In genomic region chr7:24594309-24594803, GRCm38 (mm10) we compare ENCODE assay signal across 7 mouse cellular contexts. TPM values are rescaled to one million over a fixed set of nuclear protein-coding genes. Genes with fewer than 3 reads are reported as not detected.
DNase-seq lines count a peak whose midpoint lies in the region; ATAC-seq and TF ChIP-seq lines count a peak whose summit lies in the region.

No protein-coding gene starts in this region.

- peak overlapping the region; percentile 69; the same call in 1 of the 2 replicates for H3K9ac ChIP-seq in forebrain, embryonic 14.5 days (ENCODE audit: low read length)
- H3K9ac ChIP-seq in liver, embryonic 12.5 days = peak overlapping the region; percentile 64

- peak overlapping the region; percentile 64 for H3K4me2 ChIP-seq in forebrain, embryonic 14.5 days (ENCODE audit: low read length)
- H3K4me2 ChIP-seq in liver, embryonic 12.5 days = peak overlapping the region; percentile 83

- H3K9me3 ChIP-seq in forebrain, embryonic 14.5 days (replicated peaks; ENCODE audit: control insufficient read depth, low read length) = no peaks in the 10 kb centered on the region
- H3K9me3 ChIP-seq in liver, embryonic 12.5 days (replicated peaks) = no peaks in the 10 kb centered on the region

- peak overlapping the region; percentile 91 for H3K4me3 ChIP-seq in thymus, adult 2 months (ENCODE audit: control insufficient read depth, insufficient read depth, low read length)
- peak overlapping the region; percentile 50 for H3K4me3 ChIP-seq in forebrain, embryonic 14.5 days (ENCODE audit: low read depth, low read length)
- H3K4me3 ChIP-seq in liver, embryonic 12.5 days = peak overlapping the region; percentile 61

- H3K27ac ChIP-seq in thymus, adult 2 months (ENCODE audit: control insufficient read depth, insufficient read depth, low read length) = no peak overlapping the region
- no peak overlapping the region for H3K27ac ChIP-seq in forebrain, embryonic 14.5 days (ENCODE audit: low read depth, low read length)
- no peak overlapping the region for H3K27ac ChIP-seq in liver, embryonic 12.5 days

- TF ChIP-seq POLR2A in thymus, adult 2 months (IDR thresholded peaks at IDR 0.05; ENCODE audit: control insufficient read depth, extremely low read depth, insufficient read depth, low read length, poor library complexity) = no peak

- TF ChIP-seq CTCF in thymus, adult 2 months (IDR thresholded peaks at IDR 0.05; ENCODE audit: borderline replicate concordance, control insufficient read depth, extremely low read depth, insufficient read depth, low read length, poor library complexity) = no peak

- 58% methylated on average over 13 of the region's 13 CpGs for WGBS in thymus, adult 2 months
- WGBS in forebrain, embryonic 14.5 days = 3% methylated on average over 13 of the region's 13 CpGs
- WGBS in liver, embryonic 12.5 days (ENCODE audit: insufficient replicate concordance) = 7% methylated on average over 13 of the region's 13 CpGs

- ATAC-seq in forebrain, embryonic 14.5 days = peak; percentile 15; the same call in 1 of the 2 replicates
- no peak for ATAC-seq in liver, embryonic 12.5 days
- no peak for ATAC-seq in monocyte, adult 5-6 weeks (replicated peaks; ENCODE audit: insufficient number of reproducible peaks, low FRiP score, low TSS enrichment, poor library complexity, severe bottlenecking)
- no peak for ATAC-seq in megakaryocyte progenitor cell, adult 5-6 weeks (replicated peaks; ENCODE audit: poor library complexity)

- peaks cover 14% of the 10 kb centered on the region for H3K4me1 ChIP-seq in thymus, adult 2 months (replicated peaks; ENCODE audit: control insufficient read depth, insufficient read depth, low read length)
- peaks cover 7% of the 10 kb centered on the region; the same call in 1 of the 2 replicates for H3K4me1 ChIP-seq in forebrain, embryonic 14.5 days (ENCODE audit: control insufficient read depth, insufficient read depth, low read length)
- peaks cover 58% of the 10 kb centered on the region for H3K4me1 ChIP-seq in liver, embryonic 12.5 days

- no peak for DNase-seq in thymus, adult 2 months
- no peak for DNase-seq in thymus, postnatal 14 days
- no peak for DNase-seq in forebrain, embryonic 14.5 days (ENCODE audit: low spot score)
- no peak for DNase-seq in thymus, adult 18-20 months

- no peaks in the 10 kb centered on the region for H3K36me3 ChIP-seq in thymus, adult 2 months (ENCODE audit: control insufficient read depth, insufficient read depth, low read length)
- H3K36me3 ChIP-seq in forebrain, embryonic 14.5 days (ENCODE audit: control insufficient read depth, insufficient read depth, low read length) = no peaks in the 10 kb centered on the region
- H3K36me3 ChIP-seq in liver, embryonic 12.5 days = no peaks in the 10 kb centered on the region

- no peaks in the 10 kb centered on the region for H3K27me3 ChIP-seq in thymus, adult 2 months (ENCODE audit: control insufficient read depth, insufficient read depth, low read length)
- no peaks in the 10 kb centered on the region for H3K27me3 ChIP-seq in forebrain, embryonic 14.5 days (replicated peaks; ENCODE audit: control insufficient read depth, insufficient read depth, low read length)
- H3K27me3 ChIP-seq in liver, embryonic 12.5 days (replicated peaks) = peaks cover 19% of the 10 kb centered on the region

RNA-seq across cellular contexts. Expression of gene Zfp575, which starts 6.9 kb away (rescaled TPM):
- polyA plus RNA-seq in thymus, adult 2 months (2012; rRNA removed) = 0.24 and 0.98 TPM in 2 replicates
- 3.3 and 6.6 TPM in 2 replicates for polyA plus RNA-seq in forebrain, embryonic 14.5 days (2014; fragmentation: Nextera tagmentation; extraction: Ambion mirVana)
- polyA plus RNA-seq in liver, embryonic 12.5 days (2016; fragmentation: Nextera tagmentation; extraction: Ambion mirVana) = 0.41 and 0.57 TPM in 2 replicates
- not detected in 3 replicates for total RNA-seq in monocyte, adult 5-6 weeks (2017)
- 0.12 and 0.15 TPM in 2 replicates for total RNA-seq in megakaryocyte progenitor cell, adult 5-6 weeks (2015)
- total RNA-seq in megakaryocyte progenitor cell, adult 5-6 weeks (2017) = not detected in 2 replicates

RNA-seq across cellular contexts. Expression of gene Ethe1, which starts 7.0 kb away (rescaled TPM):
- 43.3 and 45.9 TPM in 2 replicates for polyA plus RNA-seq in thymus, adult 2 months (2012; rRNA removed)
- polyA plus RNA-seq in forebrain, embryonic 14.5 days (2014; fragmentation: Nextera tagmentation; extraction: Ambion mirVana) = 22.6 and 23.2 TPM in 2 replicates
- polyA plus RNA-seq in liver, embryonic 12.5 days (2016; fragmentation: Nextera tagmentation; extraction: Ambion mirVana) = 15.1 and 17.0 TPM in 2 replicates
- 4.8 to 9.7 TPM (median 7.9 TPM) in 3 replicates for total RNA-seq in monocyte, adult 5-6 weeks (2017)
- total RNA-seq in megakaryocyte progenitor cell, adult 5-6 weeks (2015) = 61.3 and 68.9 TPM in 2 replicates
- 18.3 and 31.4 TPM in 2 replicates for total RNA-seq in megakaryocyte progenitor cell, adult 5-6 weeks (2017)

RNA-seq across cellular contexts. Expression of gene Phldb3, which starts 16.2 kb away (rescaled TPM):
- polyA plus RNA-seq in thymus, adult 2 months (2012; rRNA removed) = 10.7 and 11.5 TPM in 2 replicates
- not detected in 2 replicates for polyA plus RNA-seq in forebrain, embryonic 14.5 days (2014; fragmentation: Nextera tagmentation; extraction: Ambion mirVana)
- 0.08 and 0.22 TPM in 2 replicates for polyA plus RNA-seq in liver, embryonic 12.5 days (2016; fragmentation: Nextera tagmentation; extraction: Ambion mirVana)
- 7.5 to 10.6 TPM (median 9.6 TPM) in 3 replicates for total RNA-seq in monocyte, adult 5-6 weeks (2017)
- total RNA-seq in megakaryocyte progenitor cell, adult 5-6 weeks (2015) = 3.6 and 4.5 TPM in 2 replicates
- total RNA-seq in megakaryocyte progenitor cell, adult 5-6 weeks (2017) = 10.4 and 11.5 TPM in 2 replicates

RNA-seq across cellular contexts. Expression of gene Lypd3, which starts 42.0 kb away (rescaled TPM):
- 4.2 and 4.7 TPM in 2 replicates for polyA plus RNA-seq in thymus, adult 2 months (2012; rRNA removed)
- polyA plus RNA-seq in forebrain, embryonic 14.5 days (2014; fragmentation: Nextera tagmentation; extraction: Ambion mirVana) = 0.20 and 0.21 TPM in 2 replicates
- not detected in 2 replicates for polyA plus RNA-seq in liver, embryonic 12.5 days (2016; fragmentation: Nextera tagmentation; extraction: Ambion mirVana)
- total RNA-seq in monocyte, adult 5-6 weeks (2017) = not detected in 3 replicates
- not detected in 2 replicates for total RNA-seq in megakaryocyte progenitor cell, adult 5-6 weeks (2015)
- total RNA-seq in megakaryocyte progenitor cell, adult 5-6 weeks (2017) = not detected in 2 replicates

RNA-seq across cellular contexts. Expression of gene Xrcc1, which starts 48.3 kb away (rescaled TPM):
- 115 and 116 TPM in 2 replicates for polyA plus RNA-seq in thymus, adult 2 months (2012; rRNA removed)
- polyA plus RNA-seq in forebrain, embryonic 14.5 days (2014; fragmentation: Nextera tagmentation; extraction: Ambion mirVana) = 65.1 and 66.6 TPM in 2 replicates
- 61.5 and 63.0 TPM in 2 replicates for polyA plus RNA-seq in liver, embryonic 12.5 days (2016; fragmentation: Nextera tagmentation; extraction: Ambion mirVana)
- total RNA-seq in monocyte, adult 5-6 weeks (2017) = 18.0 to 42.4 TPM (median 29.6 TPM) in 3 replicates
- 35.8 and 43.4 TPM in 2 replicates for total RNA-seq in megakaryocyte progenitor cell, adult 5-6 weeks (2015)
- total RNA-seq in megakaryocyte progenitor cell, adult 5-6 weeks (2017) = 40.0 and 44.3 TPM in 2 replicates
